Mouse (Mus musculus) T-helper 17 cell (primary cell): ENCODE results near the gene Mep1a.
"Not testable (repeated sequence)": the region's sequence is repeated elsewhere in the genome, so short reads cannot be mapped to it uniquely, and the experiment has no call there.

ENCODE experiments used
- in situ Hi-C, 2 experiments: fragments of 300-600 bp; cut with MboI, MseI; formaldehyde crosslinking; loops; 1 replicate in 1 of 2; 2 replicates in 1 of 2; pipeline ENCODE4 v1.15.1; 2025; ENCODE audit warnings: high pct_unique_total_duplicates in 2 of 2

The Mep1a gene

DNA sequence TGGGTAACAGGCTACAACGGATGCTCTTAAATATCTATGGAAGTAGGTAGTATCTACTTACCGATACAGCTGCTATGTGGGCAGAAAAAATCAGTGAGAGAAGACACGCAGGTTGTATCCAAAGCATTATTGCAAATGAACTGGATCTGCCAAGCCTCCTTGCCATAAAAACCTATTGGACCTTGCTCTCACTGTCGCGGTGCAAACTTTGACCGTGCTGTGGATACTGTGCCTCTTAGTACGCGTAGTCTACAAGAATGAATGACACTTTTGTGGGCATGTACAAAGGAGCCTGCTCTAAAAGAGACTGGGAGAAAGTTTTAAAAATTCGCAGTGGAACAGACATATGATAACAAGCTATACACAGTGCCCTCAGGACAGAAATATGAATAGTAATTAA lies at the start of gene Mep1a:
TSS of gene Mep1a (minus strand) at position 221 of the 400 bp plus-strand sequence.
- in situ Hi-C loops = no loop called here

DNA sequence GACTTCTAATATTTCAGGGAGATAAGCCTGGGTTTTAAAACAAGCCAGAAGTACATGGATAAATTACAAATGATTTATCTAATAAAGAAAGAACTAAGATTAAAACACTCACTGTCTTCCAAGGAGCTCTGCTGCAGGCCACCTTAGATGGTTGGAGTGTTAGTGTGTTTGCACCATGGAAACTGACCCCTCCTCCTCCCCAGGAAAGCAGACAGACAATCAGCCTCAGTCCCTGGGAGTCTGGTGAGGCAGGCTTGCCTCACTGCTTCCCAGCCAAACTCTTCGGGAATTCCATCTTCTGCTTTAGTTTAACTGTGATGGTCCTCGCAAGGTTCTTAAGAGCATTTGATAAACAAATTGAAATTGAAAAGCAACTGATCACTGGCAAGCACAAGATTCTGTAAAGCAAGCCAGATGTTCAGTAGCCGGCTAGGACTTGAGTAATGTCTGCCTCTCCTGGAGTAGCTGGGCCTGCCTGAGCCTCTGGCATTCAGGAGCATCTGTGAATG lies 48.6 kb upstream of the Mep1a start:
- in situ Hi-C loops = no loop called here

- in situ Hi-C loops = no loop called here
Observed at GRCm38 (mm10) chr17:43544040-43544439, 41.4 kb upstream of the Mep1a start.

DNA sequence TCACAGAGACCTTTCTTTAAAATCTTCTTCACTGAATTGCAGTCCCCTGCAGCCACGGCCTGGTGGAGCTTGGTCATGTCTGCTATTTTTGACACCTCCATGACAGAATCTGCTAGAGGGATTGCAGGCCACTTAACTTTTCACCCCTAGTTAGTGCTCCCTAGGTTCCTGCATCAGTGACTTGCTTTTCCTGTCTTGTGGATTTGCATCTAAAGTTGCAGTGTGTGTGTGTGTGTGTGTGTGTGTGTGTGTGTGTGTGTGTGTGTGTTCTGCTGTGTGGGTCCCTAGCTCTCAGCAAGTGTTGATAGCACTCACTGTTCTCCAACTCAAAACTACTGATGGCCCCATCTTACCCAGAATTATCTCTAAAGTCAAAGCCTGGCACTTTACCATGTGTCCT lies 40.9 kb upstream of the Mep1a start, which contains the start of gene Ankrd66:
TSS of gene Ankrd66 (minus strand) at position 101 of the 400 bp plus-strand sequence.
- in situ Hi-C loops = no loop called here

- in situ Hi-C loops = no loop called here
Observed at GRCm38 (mm10) chr17:43538767-43539166, 36.2 kb upstream of the Mep1a start.

- in situ Hi-C loops = not testable (repeated sequence)
Observed at GRCm38 (mm10) chr17:43536841-43537240, 34.2 kb upstream of the Mep1a start.

- in situ Hi-C loops = no loop called here
Observed at GRCm38 (mm10) chr17:43534362-43535222, 32.0 kb upstream of the Mep1a start.

- in situ Hi-C loops = no loop called here
Observed at GRCm38 (mm10) chr17:43531192-43531591, 28.6 kb upstream of the Mep1a start.

- in situ Hi-C loops = no loop called here
Observed at GRCm38 (mm10) chr17:43530507-43530906, 27.9 kb upstream of the Mep1a start.

GRCm38 (mm10) chr17:43520166-43520565 lies 17.6 kb upstream of the Mep1a start:
- in situ Hi-C loops = no loop called here

DNA sequence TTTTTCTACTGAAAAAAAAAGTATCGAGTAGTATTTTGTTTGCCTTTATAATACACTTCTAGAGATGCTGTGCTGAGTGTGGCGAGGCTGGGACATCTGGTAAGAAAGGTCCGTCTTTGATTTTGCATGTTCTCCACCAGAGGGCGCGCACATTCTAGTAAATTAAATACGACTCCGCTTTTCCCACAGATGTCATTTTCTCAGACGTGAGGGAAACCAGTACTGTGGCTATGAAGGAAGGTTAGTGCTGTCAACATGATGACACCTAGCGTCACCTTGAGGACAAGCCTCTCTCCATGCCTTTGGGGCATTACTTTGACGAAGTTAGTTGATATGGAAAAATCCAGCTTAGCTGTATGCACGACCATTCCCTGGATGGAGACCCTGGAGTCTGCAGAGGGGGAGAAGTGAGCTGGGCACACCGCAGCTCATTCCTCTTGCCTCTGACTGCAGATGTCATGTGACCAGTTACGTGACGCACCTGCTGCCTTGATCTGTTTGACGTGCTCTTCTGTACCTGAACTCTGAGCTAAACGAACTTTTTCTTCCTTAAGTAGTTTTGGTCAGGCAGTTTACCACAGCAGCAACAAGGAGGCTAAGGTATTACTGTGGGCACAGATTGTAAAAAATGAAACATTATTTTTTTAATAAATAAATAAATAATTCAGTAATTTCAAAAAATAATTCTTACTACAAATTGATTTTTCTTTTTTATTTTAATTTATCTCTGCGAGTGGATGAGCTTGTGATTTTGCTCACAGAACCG lies 16.2 kb upstream of the Mep1a start:
- in situ Hi-C loops = loop anchor here (5.0 kb wide), 1 partner anchor 88 kb away; no protein-coding TSS in a partner anchor

- in situ Hi-C loops = no loop called here
Observed at GRCm38 (mm10) chr17:43510782-43511181, 8.2 kb upstream of the Mep1a start.

DNA sequence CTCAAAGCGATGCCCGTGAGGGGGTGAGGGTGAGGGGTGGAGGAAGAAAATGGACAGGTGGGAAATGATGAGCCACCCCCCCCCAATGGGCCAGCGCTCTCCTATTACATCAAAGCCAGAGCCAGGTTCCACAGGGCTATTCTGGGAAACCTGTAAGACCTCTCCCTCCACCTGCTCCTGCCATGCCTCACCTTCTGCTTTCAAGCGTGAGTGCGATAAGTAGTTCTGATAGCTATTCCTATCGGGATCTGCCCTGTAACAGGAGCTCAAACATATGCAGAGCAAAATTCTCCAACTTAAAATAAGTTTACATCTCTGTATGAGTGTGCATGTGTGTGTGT lies 2.0 kb upstream of the Mep1a start:
- in situ Hi-C loops = no loop called here

GRCm38 (mm10) chr17:43503861-43504593 lies 1.4 kb upstream of the Mep1a start:
- in situ Hi-C loops = no loop called here

DNA sequence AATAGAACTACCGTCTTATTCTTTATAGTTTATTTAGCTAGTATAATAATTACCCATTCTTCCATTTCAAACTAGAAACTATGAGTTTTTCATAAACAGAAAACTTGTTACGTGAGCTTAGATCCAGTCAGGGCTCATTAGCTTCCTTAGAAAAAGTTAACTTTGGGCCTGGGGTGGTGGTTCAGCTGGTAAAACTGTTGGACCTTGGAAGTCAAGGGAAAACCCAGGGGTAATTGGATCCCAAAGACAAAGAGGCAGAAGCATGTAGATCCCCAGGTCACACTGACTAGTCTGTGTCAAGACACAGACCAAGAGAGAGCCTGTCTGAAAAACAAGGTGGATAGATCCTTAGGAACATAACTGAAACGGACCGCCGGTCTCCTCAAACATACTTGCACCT lies 981 bp downstream of the Mep1a start:
- in situ Hi-C loops = no loop called here

GRCm38 (mm10) chr17:43501223-43501622 lies 1.4 kb downstream of the Mep1a start:
- in situ Hi-C loops = no loop called here

- in situ Hi-C loops = no loop called here
Observed at GRCm38 (mm10) chr17:43500513-43500912, 2.1 kb downstream of the Mep1a start.

GRCm38 (mm10) chr17:43497521-43497920 lies 5.1 kb downstream of the Mep1a start:
- in situ Hi-C loops = no loop called here

- in situ Hi-C loops = no loop called here
Observed at GRCm38 (mm10) chr17:43495502-43495901, 7.1 kb downstream of the Mep1a start.

DNA sequence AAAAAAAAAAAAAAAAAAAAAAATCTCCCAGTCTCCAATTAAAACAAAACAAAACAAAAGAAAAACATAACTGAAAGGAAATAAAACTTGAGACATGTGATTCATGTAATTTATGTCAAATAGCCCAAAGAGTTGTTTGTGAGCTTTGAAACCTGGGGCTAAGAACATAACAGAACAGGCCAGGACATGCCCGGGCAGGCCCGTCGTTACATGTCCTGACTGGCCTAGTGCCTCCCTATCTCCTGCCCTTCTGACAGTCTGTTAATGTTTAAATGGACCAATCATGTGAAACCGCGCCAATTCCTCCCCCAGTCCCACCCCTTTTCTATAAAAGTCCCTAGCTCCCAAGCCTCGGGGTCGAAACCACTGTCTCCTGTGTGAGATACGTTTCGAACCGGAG lies 12.2 kb downstream of the Mep1a start:
- in situ Hi-C loops = not testable (repeated sequence)

GRCm38 (mm10) chr17:43488439-43489151 lies 14.0 kb downstream of the Mep1a start:
- in situ Hi-C loops = no loop called here
